Mouse (Mus musculus) thymus, adult 2 months (tissue): ENCODE measurements at regions not wholly inside any gene's neighbourhood (a gene's known extent, or its start where the extent isn't known, plus 50 kb on each side); places are given as distances from the start of the nearest gene placed in this dataset.

Experiments
- CTCF ChIP-seq: fragments of 200-500 bp; IDR thresholded peaks from 2 replicates; pipeline ENCODE4 v1.5.1; 2012; ENCODE audit warnings: mild to moderate bottlenecking, control low read depth, low read length, moderate library complexity, borderline replicate concordance; ENCODE audit not compliant: control insufficient read depth, poor library complexity, insufficient read depth; ENCODE audit errors: extremely low read depth
- POLR2A ChIP-seq: fragments of 200-500 bp; IDR thresholded peaks from 2 replicates; pipeline ENCODE4 v1.6.1; 2012; ENCODE audit warnings: mild to moderate bottlenecking, low read length, control low read depth, moderate library complexity; ENCODE audit not compliant: control insufficient read depth, poor library complexity, insufficient read depth; ENCODE audit errors: extremely low read depth

GRCm38 (mm10) chr6:103940345-103940744 is 430.0 kb downstream of the Chl1 start:
- TF ChIP-seq CTCF (no peak), POLR2A (no peak)
